Comparison of ENCODE assay signal across 9 mouse cellular contexts in genomic region chr11:118193390-118194147, GRCm38 (mm10). TPM values are rescaled to one million over a fixed set of nuclear protein-coding genes. Genes with fewer than 3 reads are reported as not detected.
DNase-seq lines count a peak whose midpoint lies in the region; ATAC-seq and TF ChIP-seq lines count a peak whose summit lies in the region.
"Had no signal": no experiment of that assay in that cellular context is flagged by ENCODE, and none has a peak within 500 bp of the region (broad histone marks: within the 10 kb centered on the region; RNA-seq: fewer than 3 reads in every experiment).

No protein-coding gene starts in this region.

- WGBS in lung, adult 2 months = 38% methylated on average over 14 of the region's 14 CpGs

- no peak for TF ChIP-seq POLR2A in lung, adult 2 months (IDR thresholded peaks at IDR 0.05; ENCODE audit: borderline replicate concordance, extremely low read depth, low read depth, low read length)

- no peak for ATAC-seq in cerebellum, adult (ENCODE audit: insufficient number of reproducible peaks, low FRiP score, low TSS enrichment)

- no peak overlapping the region for H3K4me3 ChIP-seq in lung, adult 2 months (replicated peaks; ENCODE audit: extremely low read depth, low read depth, low read length)
- H3K4me3 ChIP-seq: neural tube, embryonic 13.5 days had no signal

- peaks cover 34% of the 10 kb centered on the region for H3K4me1 ChIP-seq in lung, adult 2 months (ENCODE audit: control insufficient read depth, insufficient read depth, low read length)

- 0 out of 2 replicates have a peak, but pooled peaks have one; percentile 29 for TF ChIP-seq CTCF in lung, adult 2 months (IDR thresholded peaks at IDR 0.05; ENCODE audit: insufficient read depth, low read length)

- peak; percentile 76 for DNase-seq in cerebellum, adult 11-12 months
- peak; percentile 9 for DNase-seq in ES-CJ7 (ENCODE audit: low read depth, low spot score)
- DNase-seq in cerebellum, postnatal 36 days = peak; percentile 76 to 78
- peak; percentile 81 to 83 for DNase-seq in heart, postnatal 36 days
- DNase-seq in lung, adult 2 months = peak; percentile 76
- no peak for DNase-seq in retina, postnatal 1 day
- DNase-seq in spleen, postnatal 4 days (ENCODE audit: low spot score in 2 of 2) = no peak

- intact Hi-C loops in heart, postnatal 36 days (cut with DNase I) = no loop called here

RNA-seq across cellular contexts. Expression of gene Cyth1, which starts 54.8 kb away (rescaled TPM):
- 10 to 100 TPM; 45.6 to 51.6 TPM for total RNA-seq in heart, postnatal 36 days (2021)
- 23.1 and 24.0 TPM in 2 replicates for polyA plus RNA-seq in lung, adult 2 months (2012; rRNA removed)

Comparison
In these comparisons a context has a peak if more than half of its experiments do, and no peak if none do; other contexts are left out.
1. DNase-seq: peak in cerebellum, adult 11-12 months (single experiment), ES-CJ7 (single experiment), cerebellum, postnatal 36 days (2 of 2), heart, postnatal 36 days (2 of 2) and lung, adult 2 months (single experiment); none in retina, postnatal 1 day (single experiment) and spleen, postnatal 4 days (0 of 2).